Mouse (Mus musculus): ENCODE results near the gene Siglecg.

DNA sequence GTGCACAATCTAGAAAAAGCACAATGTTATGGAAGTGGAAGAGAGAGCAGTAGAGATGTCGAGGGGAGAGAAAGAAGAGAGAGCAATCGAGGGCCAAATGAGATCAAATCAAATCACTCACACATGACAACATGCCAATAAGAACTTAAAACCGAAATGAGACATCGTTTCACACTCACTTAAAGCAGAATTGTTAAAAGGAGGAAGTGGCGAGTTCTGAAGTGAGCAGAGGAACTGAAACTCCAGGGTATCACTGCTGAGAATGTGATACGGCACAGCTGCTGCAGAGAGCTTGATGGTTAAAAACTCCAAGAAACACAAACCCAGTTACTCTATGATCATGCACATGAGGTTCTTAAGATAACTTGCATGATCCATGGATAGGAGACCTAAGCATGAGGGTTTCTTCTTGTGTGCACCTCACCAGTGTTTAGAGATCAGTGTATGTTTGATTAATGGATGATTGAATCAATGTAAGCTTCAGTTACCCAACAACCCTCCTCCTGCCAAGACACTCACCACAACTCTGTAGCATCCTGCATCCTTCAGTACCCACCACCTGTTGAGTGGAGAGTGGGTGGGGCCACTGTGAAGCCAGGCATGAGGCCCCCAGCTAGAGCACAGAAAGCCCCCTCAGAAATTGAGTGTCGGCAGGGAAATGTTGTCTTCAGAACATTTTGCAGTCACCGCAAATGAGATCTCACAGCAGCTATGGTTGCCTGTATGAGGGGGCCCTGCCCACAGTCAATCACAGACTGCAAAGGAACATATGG is 15.5 kb upstream of the Siglecg start:
- no peak for TF ChIP-seq CTCF (IDR thresholded peaks at IDR 0.05)
- TF ChIP-seq POLR2A (IDR thresholded peaks at IDR 0.05; ENCODE audit: insufficient read depth, low read depth, low read length) = no peak
- TF ChIP-seq EP300 (IDR thresholded peaks at IDR 0.05; ENCODE audit: insufficient read depth, low read depth, low read length) = no peak

Measured in heart, adult 2 months (tissue).